Mouse (Mus musculus) lung, postnatal 10 days (tissue): ENCODE measurements around the gene Trmt1.

Experiments
- DNase-seq: peaks from one replicate; pipeline ENCODE4 v3.0.0; 2021

Gene Trmt1

GRCm38 (mm10) chr8:84733959-84734358 is 47.9 kb downstream of the Trmt1 start:
- no peak for DNase-seq

GRCm38 (mm10) chr8:84734680-84735079 is 48.6 kb downstream of the Trmt1 start:
- DNase-seq = no peak

- no peak for DNase-seq
These were observed 49.5 kb downstream of the Trmt1 start for GRCm38 (mm10) chr8:84735597-84735996.

GRCm38 (mm10) chr8:84736521-84736920 is 50.4 kb downstream of the Trmt1 start:
- no peak for DNase-seq

- peak; percentile 91 for DNase-seq
These were observed 51.5 kb downstream of the Trmt1 start for GRCm38 (mm10) chr8:84737608-84738007.

- DNase-seq = no peak
These were observed 52.2 kb downstream of the Trmt1 start for GRCm38 (mm10) chr8:84738266-84738665.

GRCm38 (mm10) chr8:84738715-84739400 is 52.8 kb downstream of the Trmt1 start:
- DNase-seq = no peak

GRCm38 (mm10) chr8:84739401-84739742 is 53.3 kb downstream of the Trmt1 start:
- peak; percentile 66 for DNase-seq

GRCm38 (mm10) chr8:84740895-84741843 is 55.1 kb downstream of the Trmt1 start:
- DNase-seq = peak; percentile 64

- DNase-seq = peak; percentile 79
These were observed 56.3 kb downstream of the Trmt1 start for GRCm38 (mm10) chr8:84742171-84743053.

GRCm38 (mm10) chr8:84743054-84743415 is 56.9 kb downstream of the Trmt1 start:
- DNase-seq = peak; percentile 58

GRCm38 (mm10) chr8:84743517-84744420 is 57.7 kb downstream of the Trmt1 start:
- DNase-seq = peak; percentile 91

GRCm38 (mm10) chr8:84745032-84745925 is 59.2 kb downstream of the Trmt1 start:
- DNase-seq = peak; percentile 48
